Mouse (Mus musculus) midbrain, embryonic 13.5 days (tissue): Measurements from ENCODE around the gene Pex1. TPM values are rescaled to one million over a fixed set of nuclear protein-coding genes. Genes with fewer than 3 reads are reported as not detected.
"Not testable (repeated sequence)": the region's sequence is repeated elsewhere in the genome, so short reads cannot be mapped to it uniquely, and the experiment has no call there.

Experiments used
- ATAC-seq: fragments of 200-750 bp; cut with Nextera tagmentation; 2 replicates; pipeline ENCODE4 v1.8.0; 2017; ENCODE audit warnings: mild to moderate bottlenecking, moderate TSS enrichment, moderate library complexity
- H3K27ac ChIP-seq: fragments of 300-500 bp; sonication (generic); 2 replicates; pipeline ENCODE4 v1.5.1; 2015; ENCODE audit warnings: inconsistent platforms, mild to moderate bottlenecking, moderate library complexity
- H3K27me3 ChIP-seq: fragments of 300-500 bp; sonication (generic); 2 replicates; pipeline ENCODE4 v1.6.1; 2015; ENCODE audit warnings: mild to moderate bottlenecking, inconsistent platforms
- H3K36me3 ChIP-seq: fragments of 300-500 bp; sonication (generic); 2 replicates; pipeline ENCODE4 v1.6.1; 2015; ENCODE audit warnings: mild to moderate bottlenecking, inconsistent platforms
- H3K4me1 ChIP-seq: fragments of 300-500 bp; sonication (generic); replicated peaks from 2 replicates; pipeline ENCODE4 v1.6.1; 2015; ENCODE audit warnings: inconsistent platforms
- H3K4me2 ChIP-seq: fragments of 300-500 bp; sonication (generic); replicated peaks from 2 replicates; pipeline ENCODE4 v1.6.1; 2015; ENCODE audit warnings: moderate library complexity, mild to moderate bottlenecking, inconsistent platforms
- H3K4me3 ChIP-seq: fragments of 300-500 bp; sonication (generic); replicated peaks from 2 replicates; pipeline ENCODE4 v1.5.1; 2015; ENCODE audit warnings: mild to moderate bottlenecking, inconsistent platforms
- H3K9ac ChIP-seq: fragments of 300-500 bp; sonication (generic); replicated peaks from 2 replicates; pipeline ENCODE4 v1.6.1; 2015; ENCODE audit warnings: mild to moderate bottlenecking, inconsistent platforms
- H3K9me3 ChIP-seq: fragments of 300-500 bp; sonication (generic); 2 replicates; pipeline ENCODE4 v1.6.1; 2016; ENCODE audit warnings: mild to moderate bottlenecking, inconsistent platforms
- WGBS: fragments of 180-500 bp; shearing (Covaris S2); methylation state at CpG from one replicate; pipeline ENCODE4 v1.1.7; 2015; 5-methylcytosine and 5-hydroxymethylcytosine counted together
- polyA plus RNA-seq: library from polyadenylated mRNA; unstranded; fragments of >200 nt; fragmentation: Nextera tagmentation; extraction: Ambion mirVana; gene quantifications from 2 replicates; pipeline ENCODE4 v1.2.1, GENCODE M21; 2015

The Pex1 gene
- polyA plus RNA-seq, 1 experiment from 2014 or later, result 23.7 TPM

DNA sequence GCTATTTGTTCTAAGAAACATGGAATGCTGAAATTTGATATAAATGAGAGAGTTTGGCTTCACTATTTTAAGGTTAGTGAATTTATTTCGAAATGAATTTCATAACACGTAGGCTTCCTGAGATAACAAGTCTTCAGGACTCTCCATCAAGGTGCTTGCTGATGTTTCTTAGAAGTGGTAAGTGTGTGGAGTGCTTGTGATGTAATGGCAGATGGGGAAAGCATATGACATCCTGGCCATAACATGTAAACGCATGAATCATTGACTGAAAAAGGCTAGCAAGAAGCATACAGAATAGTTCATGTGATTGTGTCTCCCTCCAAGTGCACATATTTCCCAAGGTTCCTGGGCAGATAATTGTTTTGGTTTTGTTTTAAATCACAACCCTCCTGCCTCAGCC, 4.9 kb downstream of the Pex1 start:
- Histone ChIP-seq H3K9me3 (no peaks in the 10 kb centered on the region), H3K36me3 (peaks cover 17% of the 10 kb centered on the region), H3K9ac (no peak overlapping the region), H3K4me2 (no peak overlapping the region), H3K4me1 (peaks cover 12% of the 10 kb centered on the region), H3K27ac (no peak overlapping the region), H3K4me3 (no peak overlapping the region), H3K27me3 (no peaks in the 10 kb centered on the region)
- no peak for ATAC-seq
- 93% methylated on average over 3 of the region's 3 CpGs for WGBS

DNA sequence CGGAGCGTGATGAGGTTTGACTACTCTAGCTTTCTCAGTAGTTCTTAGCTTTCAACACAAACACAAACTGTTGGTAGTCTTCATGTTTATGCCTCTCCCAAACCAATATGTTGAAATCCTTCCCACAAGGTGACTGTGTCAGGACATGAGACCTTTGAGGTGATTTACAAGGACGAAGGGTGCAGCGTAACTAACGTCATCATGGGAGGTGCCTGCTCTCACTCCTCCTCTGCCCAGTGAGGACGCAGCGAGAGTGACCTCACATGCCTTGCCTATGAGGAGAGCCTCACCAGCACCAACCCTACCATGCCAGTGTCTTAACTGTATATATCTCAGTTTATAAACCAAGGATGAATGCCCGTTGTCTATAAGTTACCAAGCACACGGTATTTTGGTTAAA, 11.2 kb downstream of the Pex1 start:
- no peak for ATAC-seq
- Histone ChIP-seq H3K4me2 (no peak overlapping the region), H3K27me3 (no peaks in the 10 kb centered on the region), H3K36me3 (peaks cover 56% of the 10 kb centered on the region), H3K4me3 (no peak overlapping the region), H3K27ac (no peak overlapping the region), H3K9me3 (no peaks in the 10 kb centered on the region), H3K4me1 (no peaks in the 10 kb centered on the region), H3K9ac (no peak overlapping the region)
- 94% methylated on average over 9 of the region's 9 CpGs for WGBS

DNA sequence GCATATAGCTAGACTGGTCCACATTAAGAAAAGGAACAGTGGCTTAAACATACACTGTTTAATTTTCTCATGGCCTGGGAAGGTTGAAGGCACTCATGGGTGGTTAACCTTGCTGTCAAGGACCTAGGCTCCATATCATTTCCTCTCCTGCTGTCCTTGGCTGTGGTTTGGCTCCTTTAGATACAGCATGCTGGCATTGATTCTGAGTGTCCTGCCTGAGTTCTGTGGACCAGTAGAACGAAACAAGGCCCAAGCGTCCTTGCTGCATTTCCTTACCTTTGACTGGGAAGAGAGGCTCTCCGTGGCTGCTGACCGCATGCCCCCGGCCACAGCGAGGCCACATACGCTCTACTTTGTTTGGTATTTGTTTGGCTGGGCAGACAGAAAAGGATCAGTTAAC, 13.4 kb downstream of the Pex1 start:
- 98% methylated on average over 7 of the region's 7 CpGs for WGBS
- H3K4me3 ChIP-seq, result no peak overlapping the region
- H3K9ac ChIP-seq, result no peak overlapping the region
- no peaks in the 10 kb centered on the region for H3K4me1 ChIP-seq
- H3K36me3 ChIP-seq, result peaks cover 60% of the 10 kb centered on the region
- H3K4me2 ChIP-seq, result no peak overlapping the region
- H3K27me3 ChIP-seq, result no peaks in the 10 kb centered on the region
- ATAC-seq, result no peak
- H3K9me3 ChIP-seq, result no peaks in the 10 kb centered on the region
- H3K27ac ChIP-seq, result no peak overlapping the region

DNA sequence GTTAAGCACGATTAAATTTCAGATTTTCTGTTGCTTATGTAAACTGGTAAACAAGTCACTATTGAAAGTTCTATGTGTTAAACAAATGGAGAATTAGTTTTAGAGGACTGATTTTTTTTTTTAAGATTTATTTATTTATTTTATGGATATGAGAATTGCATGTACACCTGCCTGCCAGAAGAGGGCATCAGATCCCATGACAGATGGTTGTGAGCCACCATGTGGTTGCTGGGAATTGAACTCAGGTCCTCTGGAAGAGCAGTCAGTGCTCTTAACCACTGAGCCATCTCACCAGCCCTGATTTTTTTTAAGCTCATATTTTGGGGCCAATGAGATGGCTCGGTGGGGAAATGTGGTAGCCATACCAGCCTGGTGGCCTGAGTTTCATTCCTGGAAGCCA, 16.0 kb downstream of the Pex1 start:
- H3K9ac ChIP-seq, H3K4me3 ChIP-seq, H3K4me2 ChIP-seq, H3K9me3 ChIP-seq, ATAC-seq, H3K27ac ChIP-seq, H3K27me3 ChIP-seq, H3K4me1 ChIP-seq: not testable (repeated sequence)
- WGBS, result 98% methylated on average over 2 of the region's 2 CpGs
- peaks cover 59% of the 10 kb centered on the region for H3K36me3 ChIP-seq

DNA sequence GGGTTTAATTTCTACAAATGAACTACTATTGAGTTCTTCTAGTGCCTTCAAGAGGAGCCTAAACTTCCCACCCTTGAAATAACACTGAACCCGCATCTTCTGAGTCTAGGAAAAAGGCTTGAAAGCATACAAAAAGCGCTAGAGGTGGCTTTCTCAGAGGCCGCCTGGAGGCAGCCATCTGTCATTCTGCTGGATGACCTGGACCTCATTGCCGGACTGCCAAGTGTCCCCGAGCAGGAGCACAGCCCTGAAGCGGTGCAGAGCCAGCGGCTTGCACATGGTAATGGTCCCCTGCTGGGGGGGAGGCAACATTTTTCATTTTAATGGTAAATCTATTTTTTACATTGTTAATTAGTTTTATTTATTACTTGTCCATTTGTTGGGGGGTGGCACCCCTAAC, 24.6 kb downstream of the Pex1 start:
- H3K4me2 ChIP-seq, result no peak overlapping the region
- H3K27ac ChIP-seq, result no peak overlapping the region
- no peak overlapping the region for H3K4me3 ChIP-seq
- 90% methylated on average over 7 of the region's 7 CpGs for WGBS
- no peak for ATAC-seq
- no peaks in the 10 kb centered on the region for H3K27me3 ChIP-seq
- H3K4me1 ChIP-seq, result no peaks in the 10 kb centered on the region
- peaks cover 66% of the 10 kb centered on the region for H3K36me3 ChIP-seq
- H3K9me3 ChIP-seq, result no peaks in the 10 kb centered on the region
- H3K9ac ChIP-seq, result no peak overlapping the region

DNA sequence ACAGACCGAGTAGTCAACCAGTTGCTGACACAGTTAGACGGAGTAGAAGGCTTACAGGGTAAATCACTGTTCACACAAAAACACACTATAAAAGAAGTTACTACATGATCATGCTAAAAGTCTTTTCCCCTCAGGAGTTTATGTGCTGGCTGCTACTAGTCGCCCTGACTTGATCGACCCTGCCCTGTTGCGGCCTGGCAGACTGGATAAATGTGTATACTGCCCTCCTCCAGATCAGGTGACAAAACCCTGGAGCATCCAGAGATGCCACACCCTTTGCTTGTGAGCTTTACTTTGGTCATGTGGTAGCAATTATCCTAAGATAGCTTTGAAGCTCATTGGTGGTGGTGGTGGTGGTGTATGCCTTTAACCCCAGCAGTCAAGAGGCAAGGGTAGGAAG, 34.2 kb downstream of the Pex1 start:
- H3K36me3 ChIP-seq, result peaks cover 48% of the 10 kb centered on the region
- H3K4me1 ChIP-seq, result no peaks in the 10 kb centered on the region
- no peak overlapping the region for H3K9ac ChIP-seq
- no peak overlapping the region for H3K27ac ChIP-seq
- WGBS, result 91% methylated on average over 5 of the region's 5 CpGs
- H3K9me3 ChIP-seq, result no peaks in the 10 kb centered on the region
- H3K4me3 ChIP-seq, result no peak overlapping the region
- H3K27me3 ChIP-seq, result no peaks in the 10 kb centered on the region
- no peak overlapping the region for H3K4me2 ChIP-seq
- ATAC-seq, result no peak

DNA sequence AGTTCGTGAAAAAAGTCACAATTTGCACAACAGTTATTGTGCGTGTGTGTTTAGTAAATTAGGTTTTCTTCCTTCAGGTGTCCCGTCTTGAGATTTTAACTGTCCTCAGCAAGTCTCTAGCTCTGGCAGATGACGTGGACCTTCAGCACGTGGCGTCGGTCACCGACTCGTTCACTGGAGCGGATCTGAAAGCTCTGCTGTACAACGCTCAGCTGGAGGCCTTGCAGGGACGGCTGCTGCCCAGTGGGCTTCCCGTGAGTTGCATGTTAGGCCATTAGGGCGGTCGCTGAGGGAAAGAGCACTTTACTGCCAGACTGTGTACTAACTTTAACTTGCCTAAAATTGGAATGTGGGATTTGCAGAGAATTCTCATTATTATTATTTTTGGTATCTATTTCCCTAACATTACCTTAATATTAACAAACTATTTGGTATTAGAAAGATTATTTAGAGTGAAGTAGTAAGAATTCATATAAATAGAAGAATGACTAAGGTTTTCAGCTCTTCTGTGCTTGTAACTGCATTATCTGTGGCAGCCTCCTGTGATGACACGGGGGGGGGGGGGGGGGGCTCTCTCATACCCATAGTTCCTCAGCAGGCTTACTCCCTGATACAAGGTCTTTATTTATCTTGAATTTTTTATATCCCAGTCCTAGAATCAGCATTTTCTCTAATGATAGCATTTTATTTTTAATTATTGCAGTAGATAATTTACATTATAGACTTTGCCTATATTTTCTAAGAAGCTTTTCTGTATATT, 35.8 kb downstream of the Pex1 start:
- peaks cover 48% of the 10 kb centered on the region for H3K36me3 ChIP-seq
- 56% methylated on average over 16 of the region's 16 CpGs for WGBS

DNA sequence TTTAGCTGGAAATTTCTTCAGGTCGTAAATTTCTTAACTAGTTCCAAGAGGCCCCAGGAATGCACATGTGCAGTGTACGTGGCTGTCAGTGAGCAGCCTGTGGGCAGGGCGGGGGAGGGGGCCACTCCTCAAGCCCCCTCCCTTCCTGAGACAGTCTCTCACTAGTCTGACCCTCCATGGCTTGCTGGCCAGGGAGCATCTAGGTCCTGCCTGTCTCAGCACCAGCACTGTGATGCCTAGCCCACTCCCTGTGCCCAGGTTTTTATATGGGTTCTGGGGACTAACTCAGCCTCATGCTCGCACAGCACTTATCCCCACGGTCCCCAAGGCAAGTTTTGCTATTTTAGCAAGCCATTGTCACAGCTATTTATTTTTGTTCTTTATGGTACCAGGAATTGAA, 36.4 kb downstream of the Pex1 start:
- ATAC-seq, result no peak
- Histone ChIP-seq H3K4me3 (no peak overlapping the region), H3K4me1 (no peaks in the 10 kb centered on the region), H3K9me3 (no peaks in the 10 kb centered on the region), H3K36me3 (peaks cover 48% of the 10 kb centered on the region), H3K9ac (no peak overlapping the region), H3K27me3 (no peaks in the 10 kb centered on the region), H3K4me2 (no peak overlapping the region), H3K27ac (no peak overlapping the region)
- WGBS, result 85% methylated on average over 5 of the region's 5 CpGs

More for the DNA sequence above, 35.8 kb downstream of the Pex1 start:
- H3K9me3 ChIP-seq, result no peaks in the 10 kb centered on the region
- H3K4me2 ChIP-seq, result no peak overlapping the region
- no peak overlapping the region for H3K9ac ChIP-seq
- no peaks in the 10 kb centered on the region for H3K4me1 ChIP-seq
- no peaks in the 10 kb centered on the region for H3K27me3 ChIP-seq
- no peak overlapping the region for H3K27ac ChIP-seq
- ATAC-seq, result no peak
- H3K4me3 ChIP-seq, result no peak overlapping the region

DNA sequence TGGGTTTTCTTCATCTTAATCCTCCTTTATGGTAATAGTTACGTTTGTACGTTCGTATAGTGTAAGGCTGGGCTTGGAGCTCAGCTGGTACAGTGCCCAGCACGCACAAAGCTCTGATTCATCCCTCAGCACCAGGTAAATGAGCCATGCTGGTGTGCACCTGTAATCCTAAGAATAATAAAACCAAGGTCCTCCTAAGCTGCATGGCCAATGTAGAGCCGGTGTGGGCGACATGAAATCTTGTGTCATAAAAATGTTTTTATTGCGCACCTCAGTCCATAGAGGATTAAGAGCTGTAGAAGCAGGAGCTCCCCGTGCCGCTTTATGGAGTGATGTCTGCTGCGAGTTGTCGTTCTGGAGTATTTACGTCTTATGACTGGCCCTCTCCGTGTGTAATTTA, 37.4 kb downstream of the Pex1 start:
- Histone ChIP-seq H3K36me3 (peaks cover 48% of the 10 kb centered on the region), H3K4me3 (no peak overlapping the region), H3K4me1 (no peaks in the 10 kb centered on the region), H3K27me3 (no peaks in the 10 kb centered on the region), H3K9ac (no peak overlapping the region), H3K27ac (no peak overlapping the region), H3K4me2 (no peak overlapping the region), H3K9me3 (no peaks in the 10 kb centered on the region)
- 95% methylated on average over 13 of the region's 13 CpGs for WGBS
- no peak for ATAC-seq

DNA sequence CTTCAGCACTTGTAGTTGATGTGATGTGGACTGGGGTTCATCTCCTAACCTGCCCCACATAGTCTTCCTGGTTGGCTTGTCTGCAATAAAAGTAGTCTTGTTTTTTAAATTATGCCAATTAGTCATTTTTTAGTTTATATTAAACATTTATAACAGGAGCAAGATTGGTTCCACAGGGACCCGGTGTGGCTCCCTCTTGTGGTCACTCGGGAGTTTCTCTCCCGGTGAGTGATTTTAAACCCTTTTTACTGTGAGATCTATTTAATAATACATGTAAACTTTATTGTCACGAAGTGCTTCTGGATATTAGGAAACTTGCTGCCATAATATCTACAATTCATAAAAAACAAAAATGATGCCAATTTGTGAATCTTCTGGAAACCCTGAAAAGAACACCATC, 38.1 kb downstream of the Pex1 start:
- Histone ChIP-seq H3K4me3 (no peak overlapping the region), H3K27me3 (no peaks in the 10 kb centered on the region), H3K4me1 (no peaks in the 10 kb centered on the region), H3K27ac (no peak overlapping the region), H3K4me2 (no peak overlapping the region), H3K9ac (no peak overlapping the region), H3K36me3 (peaks cover 49% of the 10 kb centered on the region), H3K9me3 (no peaks in the 10 kb centered on the region)
- no peak for ATAC-seq
- WGBS, result 75% methylated on average over 4 of the region's 4 CpGs

DNA sequence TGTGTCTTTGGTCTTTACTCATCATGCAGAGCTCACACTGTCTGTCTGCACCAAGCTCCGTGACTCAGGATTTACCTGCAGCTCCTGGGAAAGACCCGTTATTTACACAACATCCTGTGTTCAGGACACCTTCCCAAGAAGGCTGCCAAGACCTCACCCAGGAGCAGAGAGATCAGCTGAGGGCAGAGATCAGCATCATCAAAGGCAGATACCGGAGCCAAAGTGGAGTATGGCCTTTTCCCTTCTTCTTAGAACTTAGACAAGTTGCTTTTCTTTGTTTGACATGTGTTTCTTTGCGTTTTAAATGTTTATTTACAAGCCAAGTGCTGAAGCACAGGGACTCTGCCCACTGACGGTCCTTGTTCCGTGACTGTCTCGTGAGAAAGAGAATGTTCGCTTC, 39.4 kb downstream of the Pex1 start:
- no peaks in the 10 kb centered on the region for H3K9me3 ChIP-seq
- 91% methylated on average over 8 of the region's 8 CpGs for WGBS
- H3K27ac ChIP-seq, result no peak overlapping the region
- no peak overlapping the region for H3K9ac ChIP-seq
- H3K36me3 ChIP-seq, result peaks cover 45% of the 10 kb centered on the region
- H3K4me3 ChIP-seq, result no peak overlapping the region
- no peak overlapping the region for H3K4me2 ChIP-seq
- H3K27me3 ChIP-seq, result no peaks in the 10 kb centered on the region
- H3K4me1 ChIP-seq, result no peaks in the 10 kb centered on the region
- no peak for ATAC-seq

DNA sequence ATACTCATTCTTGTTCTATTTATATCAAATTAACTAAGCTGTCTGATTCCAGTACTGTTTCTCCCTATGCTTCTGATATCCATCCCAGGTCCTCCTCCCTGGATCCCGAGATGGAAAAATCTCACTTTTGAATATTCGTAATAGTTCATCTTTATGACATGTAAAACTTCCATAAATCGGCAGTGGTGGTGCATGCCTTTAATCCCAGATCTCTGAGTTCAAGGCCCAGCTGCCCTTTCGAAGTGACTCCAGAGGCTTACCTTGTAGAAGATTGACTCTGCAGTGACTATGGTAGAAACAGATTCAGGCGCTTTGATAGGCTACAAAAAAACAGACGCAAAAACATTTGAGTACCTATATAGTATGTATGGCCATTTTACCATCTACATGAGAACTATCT, 48.8 kb downstream of the Pex1 start:
- ATAC-seq, result no peak
- Histone ChIP-seq H3K4me3 (no peak overlapping the region), H3K4me2 (no peak overlapping the region), H3K27ac (no peak overlapping the region), H3K4me1 (peaks cover 16% of the 10 kb centered on the region), H3K9me3 (no peaks in the 10 kb centered on the region), H3K27me3 (no peaks in the 10 kb centered on the region), H3K36me3 (peaks cover 40% of the 10 kb centered on the region), H3K9ac (no peak overlapping the region)
- 96% methylated on average over 6 of the region's 6 CpGs for WGBS

DNA sequence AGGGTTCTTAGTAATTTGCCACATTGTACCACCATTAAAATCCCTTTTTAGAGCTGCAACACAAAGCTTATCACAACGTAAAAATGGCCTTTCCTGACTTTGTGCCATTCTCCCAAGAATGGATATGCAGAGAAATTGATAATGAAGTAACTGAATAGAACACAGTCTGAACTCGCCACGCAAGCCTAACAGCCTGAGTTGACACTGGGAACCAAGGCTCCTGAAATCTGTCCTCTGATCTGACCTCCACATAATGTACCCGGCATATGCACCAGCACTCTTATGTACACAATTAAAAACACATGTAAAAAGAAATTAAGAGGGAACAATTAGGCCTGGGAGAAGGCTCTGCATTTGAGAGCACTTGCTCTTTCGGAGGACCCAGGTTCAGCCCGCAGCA, 49.5 kb downstream of the Pex1 start:
- H3K4me2 ChIP-seq, result 0 out of 2 replicates have a peak overlapping the region, but pooled peaks have one; percentile 5
- peaks cover 16% of the 10 kb centered on the region for H3K4me1 ChIP-seq
- H3K9me3 ChIP-seq, result no peaks in the 10 kb centered on the region
- no peak overlapping the region for H3K27ac ChIP-seq
- H3K36me3 ChIP-seq, result peaks cover 36% of the 10 kb centered on the region
- H3K4me3 ChIP-seq, result 0 out of 2 replicates have a peak overlapping the region, but pooled peaks have one; percentile 1
- H3K9ac ChIP-seq, result peak overlapping the region; percentile 41; the same call in 1 of the 2 replicates
- no peak for ATAC-seq
- WGBS, result 86% methylated on average over 6 of the region's 6 CpGs
- H3K27me3 ChIP-seq, result no peaks in the 10 kb centered on the region
